In the genomic region with DNA sequence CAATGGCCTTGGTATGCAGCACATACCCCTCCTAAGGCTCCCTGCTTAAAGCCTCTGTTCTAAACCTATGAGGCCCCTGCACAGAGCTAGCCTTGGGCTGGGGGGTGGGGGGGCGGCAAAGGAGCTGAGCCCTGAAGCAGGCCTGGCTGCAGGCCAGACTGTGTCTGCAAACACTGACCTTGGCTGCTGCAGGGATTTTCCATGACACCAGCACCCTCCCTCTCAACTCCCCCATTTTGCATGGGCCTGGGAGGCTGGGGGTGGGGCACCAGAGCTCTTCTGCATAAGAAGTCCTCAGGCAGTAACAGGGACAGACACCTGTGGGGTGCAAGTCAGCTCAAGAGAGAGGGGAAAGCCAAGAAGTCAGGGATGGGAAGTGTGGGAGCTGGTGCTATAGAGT, we compare ENCODE assay signal across 9 mouse cellular contexts. TPM values are rescaled to one million over a fixed set of nuclear protein-coding genes. Genes with fewer than 3 reads are reported as not detected.
DNase-seq lines count a peak whose midpoint lies in the region; ATAC-seq and TF ChIP-seq lines count a peak whose summit lies in the region.
"Had no signal": no experiment of that assay in that cellular context is flagged by ENCODE, and none has a peak within 500 bp of the region (broad histone marks: within the 10 kb centered on the region; RNA-seq: fewer than 3 reads in every experiment).

No protein-coding gene starts in this region.

- peak overlapping the region; percentile 92 for H3K27ac ChIP-seq in heart, embryonic 16.5 days (ENCODE audit: low read length)
- no peak overlapping the region for H3K27ac ChIP-seq in limb, embryonic 14.5 days (replicated peaks; ENCODE audit: low read depth, low read length)
- H3K27ac ChIP-seq in midbrain, embryonic 16.5 days (ENCODE audit: low read length), result no peak overlapping the region
- H3K27ac ChIP-seq: macrophage had no signal

- H3K27me3 ChIP-seq in heart, embryonic 16.5 days (ENCODE audit: control insufficient read depth, insufficient read depth, low read length), result no peaks in the 10 kb centered on the region
- no peaks in the 10 kb centered on the region for H3K27me3 ChIP-seq in limb, embryonic 14.5 days (ENCODE audit: control insufficient read depth, insufficient read depth, low read length)
- H3K27me3 ChIP-seq in midbrain, embryonic 16.5 days (ENCODE audit: control insufficient read depth, insufficient read depth, low read depth, low read length), result no peaks in the 10 kb centered on the region

- peak; percentile 81 for ATAC-seq in heart, embryonic 16.5 days (replicated peaks; ENCODE audit: extremely low read depth, insufficient read depth, low FRiP score)
- peak; percentile 79; the same call in 1 of the 2 replicates for ATAC-seq in limb, embryonic 14.5 days (ENCODE audit: low FRiP score, low read depth)
- no peak for ATAC-seq in megakaryocyte-erythroid progenitor cell, adult 5-6 weeks (replicated peaks; ENCODE audit: low FRiP score, low TSS enrichment, poor library complexity, severe bottlenecking)
- ATAC-seq in midbrain, embryonic 16.5 days, result no peak

- TF ChIP-seq POLR2A in limb, embryonic 14.5 days (IDR thresholded peaks at IDR 0.05; ENCODE audit: borderline replicate concordance, extremely low read depth, insufficient read depth, insufficient read length), result no peak

- no peak overlapping the region for H3K4me3 ChIP-seq in heart, embryonic 16.5 days (ENCODE audit: low read length)
- no peak overlapping the region for H3K4me3 ChIP-seq in limb, embryonic 14.5 days (replicated peaks; ENCODE audit: low read length)
- H3K4me3 ChIP-seq in midbrain, embryonic 16.5 days (ENCODE audit: low read depth, low read length), result no peak overlapping the region

- H3K4me1 ChIP-seq in heart, embryonic 16.5 days (ENCODE audit: control insufficient read depth, insufficient read depth, low read length), result peaks cover 50% of the 10 kb centered on the region
- H3K4me1 ChIP-seq in limb, embryonic 14.5 days (ENCODE audit: control insufficient read depth, insufficient read depth, low read length), result peaks cover 9% of the 10 kb centered on the region; the same call in 1 of the 2 replicates
- H3K4me1 ChIP-seq in midbrain, embryonic 16.5 days (ENCODE audit: control insufficient read depth, insufficient read depth, low read length), result peaks cover 2% of the 10 kb centered on the region; the same call in 1 of the 2 replicates

- DNase-seq in 3T3-L1 (ENCODE audit: low read depth, low spot score) (peak; percentile 44), adipocyte (ENCODE audit: low spot score) (peak; percentile 61)
- DNase-seq in limb, embryonic 14.5 days (ENCODE audit: low spot score), result peak; percentile 76
- DNase-seq in cerebellum, postnatal 25 days, result no peak
- DNase-seq in spleen, postnatal 14 days (ENCODE audit: low spot score in 2 of 2), result no peak

- peak overlapping the region; percentile 59 for H3K9ac ChIP-seq in heart, embryonic 16.5 days (ENCODE audit: low read length)
- no peak overlapping the region for H3K9ac ChIP-seq in limb, embryonic 14.5 days (ENCODE audit: low read depth, low read length, severe bottlenecking)
- H3K9ac ChIP-seq in midbrain, embryonic 16.5 days (ENCODE audit: low read depth, low read length), result no peak overlapping the region

- no peaks in the 10 kb centered on the region for H3K9me3 ChIP-seq in heart, embryonic 16.5 days (replicated peaks; ENCODE audit: control insufficient read depth, low read length)
- no peaks in the 10 kb centered on the region for H3K9me3 ChIP-seq in limb, embryonic 14.5 days (ENCODE audit: control insufficient read depth, low read length)
- no peaks in the 10 kb centered on the region for H3K9me3 ChIP-seq in midbrain, embryonic 16.5 days (replicated peaks; ENCODE audit: control insufficient read depth, low read length, poor library complexity, severe bottlenecking)

- 18% methylated on average over 1 of the region's 1 CpGs for WGBS in heart, embryonic 16.5 days
- WGBS in limb, embryonic 14.5 days, result 30% methylated on average over 1 of the region's 1 CpGs
- 22% methylated on average over 1 of the region's 1 CpGs for WGBS in midbrain, embryonic 16.5 days

- H3K4me2 ChIP-seq in heart, embryonic 16.5 days (ENCODE audit: low read depth, low read length), result peak overlapping the region; percentile 4; the same call in 1 of the 2 replicates
- H3K4me2 ChIP-seq in limb, embryonic 14.5 days (replicated peaks; ENCODE audit: low read depth, low read length, severe bottlenecking), result no peak overlapping the region
- no peak overlapping the region for H3K4me2 ChIP-seq in midbrain, embryonic 16.5 days (ENCODE audit: low read length)

- H3K36me3 ChIP-seq in heart, embryonic 16.5 days (ENCODE audit: control insufficient read depth, insufficient read depth), result no peaks in the 10 kb centered on the region
- no peaks in the 10 kb centered on the region for H3K36me3 ChIP-seq in limb, embryonic 14.5 days (ENCODE audit: control insufficient read depth, insufficient read depth, low read length)
- H3K36me3 ChIP-seq in midbrain, embryonic 16.5 days (ENCODE audit: control insufficient read depth, insufficient read depth, low read length), result no peaks in the 10 kb centered on the region

RNA-seq across cellular contexts. Expression of gene Kcnk3, which starts 26.3 kb away (rescaled TPM):
- polyA plus RNA-seq in heart, embryonic 16.5 days (2015; fragmentation: Nextera tagmentation; extraction: Ambion mirVana), result 15.3 and 19.2 TPM in 2 replicates
- polyA plus RNA-seq in limb, embryonic 14.5 days (2012; rRNA removed), result 0.53 and 0.54 TPM in 2 replicates
- polyA plus RNA-seq in limb, embryonic 14.5 days (2014; fragmentation: Nextera tagmentation; extraction: Ambion mirVana), result 0.59 and 0.88 TPM in 2 replicates
- total RNA-seq in megakaryocyte-erythroid progenitor cell, adult 5-6 weeks (2014; fragmentation: Nextera tagmentation), result not detected in 2 replicates
- 0.04 TPM in 1 of 2 replicates, not detected in the other for total RNA-seq in megakaryocyte-erythroid progenitor cell, adult 5-6 weeks (2017)
- 6.1 and 6.6 TPM in 2 replicates for polyA plus RNA-seq in midbrain, embryonic 16.5 days (2015; fragmentation: Nextera tagmentation; extraction: Ambion mirVana)
- polyA plus RNA-seq: macrophage had no signal

RNA-seq across cellular contexts. Expression of gene Slc35f6, which starts 33.5 kb away (rescaled TPM):
- 25.6 and 25.7 TPM in 2 replicates for polyA plus RNA-seq in heart, embryonic 16.5 days (2015; fragmentation: Nextera tagmentation; extraction: Ambion mirVana)
- 35.4 and 53.6 TPM in 2 replicates for polyA plus RNA-seq in limb, embryonic 14.5 days (2012; rRNA removed)
- polyA plus RNA-seq in limb, embryonic 14.5 days (2014; fragmentation: Nextera tagmentation; extraction: Ambion mirVana), result 28.2 and 32.0 TPM in 2 replicates
- total RNA-seq in megakaryocyte-erythroid progenitor cell, adult 5-6 weeks (2014; fragmentation: Nextera tagmentation), result 18.5 and 23.4 TPM in 2 replicates
- total RNA-seq in megakaryocyte-erythroid progenitor cell, adult 5-6 weeks (2017), result 6.8 and 8.9 TPM in 2 replicates
- polyA plus RNA-seq in midbrain, embryonic 16.5 days (2015; fragmentation: Nextera tagmentation; extraction: Ambion mirVana), result 32.3 and 33.0 TPM in 2 replicates

RNA-seq across cellular contexts. Expression of gene Cenpa, which starts 52.4 kb away (rescaled TPM):
- 210 and 225 TPM in 2 replicates for polyA plus RNA-seq in heart, embryonic 16.5 days (2015; fragmentation: Nextera tagmentation; extraction: Ambion mirVana)
- 206 and 228 TPM in 2 replicates for polyA plus RNA-seq in limb, embryonic 14.5 days (2012; rRNA removed)
- 272 and 276 TPM in 2 replicates for polyA plus RNA-seq in limb, embryonic 14.5 days (2014; fragmentation: Nextera tagmentation; extraction: Ambion mirVana)
- 337 and 377 TPM in 2 replicates for total RNA-seq in megakaryocyte-erythroid progenitor cell, adult 5-6 weeks (2014; fragmentation: Nextera tagmentation)
- 136 and 144 TPM in 2 replicates for total RNA-seq in megakaryocyte-erythroid progenitor cell, adult 5-6 weeks (2017)
- 22.6 and 30.5 TPM in 2 replicates for polyA plus RNA-seq in midbrain, embryonic 16.5 days (2015; fragmentation: Nextera tagmentation; extraction: Ambion mirVana)

Comparison
In these comparisons a context has a peak if more than half of its experiments do, and no peak if none do; other contexts are left out.
1. DNase-seq: peak in 3T3-L1 (single experiment), adipocyte (single experiment) and limb, embryonic 14.5 days (single experiment); none in cerebellum, postnatal 25 days (0 of 2) and spleen, postnatal 14 days (0 of 2).
2. ATAC-seq: peak in heart, embryonic 16.5 days (single experiment) and limb, embryonic 14.5 days (single experiment); none in megakaryocyte-erythroid progenitor cell, adult 5-6 weeks (single experiment) and midbrain, embryonic 16.5 days (single experiment).